Mouse (Mus musculus): ENCODE data around the gene Nln. TPM values are rescaled to one million over a fixed set of nuclear protein-coding genes. Genes with fewer than 3 reads are reported as not detected.

The Nln gene
- polyA plus RNA-seq, 1 experiment from 2014 or later: 21.5 TPM

DNA sequence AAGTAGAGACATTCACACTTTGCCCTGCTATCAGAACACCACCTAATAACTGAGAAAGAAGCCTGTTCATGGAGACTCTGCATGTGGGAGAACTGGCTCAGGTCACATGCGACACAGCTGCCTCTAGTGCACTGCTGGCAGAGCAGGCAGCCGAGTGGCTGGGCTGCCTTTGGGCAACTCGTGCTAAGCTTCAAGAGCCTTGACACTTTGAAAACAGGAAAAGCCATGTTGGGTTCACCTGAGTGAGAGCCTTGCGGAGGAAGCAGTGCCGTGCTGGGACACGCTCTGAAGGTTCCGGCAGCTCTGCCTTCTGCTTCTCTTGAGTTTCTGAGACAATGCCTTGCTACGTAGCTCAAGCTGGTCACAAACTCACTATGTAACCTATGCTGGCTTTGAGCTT lies 66.7 kb downstream of the Nln start:
- H3K27ac ChIP-seq (replicated peaks; ENCODE audit: low read depth, low read length): no peak overlapping the region
- no peak overlapping the region for H3K9ac ChIP-seq (ENCODE audit: low read depth, low read length)
- no peaks in the 10 kb centered on the region for H3K9me3 ChIP-seq (ENCODE audit: control insufficient read depth, low read length)
- no peak for DNase-seq (ENCODE audit: low spot score)
- H3K4me2 ChIP-seq (ENCODE audit: low read depth, low read length): no peak overlapping the region
- peaks cover 13% of the 10 kb centered on the region; the same call in 1 of the 2 replicates for H3K4me1 ChIP-seq (ENCODE audit: control insufficient read depth, insufficient read depth, low read length)
- H3K36me3 ChIP-seq (ENCODE audit: control insufficient read depth, insufficient read depth, low read length): no peaks in the 10 kb centered on the region
- no peak overlapping the region for H3K4me3 ChIP-seq (ENCODE audit: low read depth, low read length)
- 81% methylated on average over 8 of the region's 8 CpGs for WGBS
- ATAC-seq (ENCODE audit: low read depth): no peak
- no peaks in the 10 kb centered on the region for H3K27me3 ChIP-seq (replicated peaks; ENCODE audit: control insufficient read depth, insufficient read depth, low read length)

DNA sequence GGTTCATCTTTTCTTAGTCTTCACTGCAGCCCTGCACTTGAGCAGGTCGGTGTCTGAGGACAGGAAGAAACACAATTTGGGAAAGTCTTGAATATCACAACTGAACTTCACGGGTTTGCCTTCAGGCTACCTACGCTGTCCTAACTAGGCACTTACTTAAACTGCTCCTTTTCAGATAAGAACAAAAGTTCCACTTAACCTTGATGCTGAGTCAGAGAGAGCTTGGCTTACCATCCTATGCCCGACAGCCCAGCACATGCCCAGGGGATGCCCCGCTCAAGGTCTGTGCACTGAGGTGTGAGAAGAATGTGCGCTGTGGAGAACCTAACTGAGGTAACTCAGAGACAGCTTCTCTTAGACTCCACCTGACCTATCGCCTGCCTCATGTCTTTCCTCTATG lies 67.9 kb downstream of the Nln start:
- Histone ChIP-seq H3K4me3 (ENCODE audit: low read depth, low read length) (no peak overlapping the region), H3K9ac (ENCODE audit: low read depth, low read length) (no peak overlapping the region), H3K27me3 (replicated peaks; ENCODE audit: control insufficient read depth, insufficient read depth, low read length) (no peaks in the 10 kb centered on the region), H3K4me1 (ENCODE audit: control insufficient read depth, insufficient read depth, low read length) (peaks cover 24% of the 10 kb centered on the region), H3K36me3 (ENCODE audit: control insufficient read depth, insufficient read depth, low read length) (no peaks in the 10 kb centered on the region), H3K27ac (replicated peaks; ENCODE audit: low read depth, low read length) (no peak overlapping the region), H3K4me2 (ENCODE audit: low read depth, low read length) (no peak overlapping the region), H3K9me3 (ENCODE audit: control insufficient read depth, low read length) (no peaks in the 10 kb centered on the region)
- DNase-seq (ENCODE audit: low spot score) (no peak), ATAC-seq (ENCODE audit: low read depth) (no peak)
- WGBS: 90% methylated on average over 7 of the region's 7 CpGs

DNA sequence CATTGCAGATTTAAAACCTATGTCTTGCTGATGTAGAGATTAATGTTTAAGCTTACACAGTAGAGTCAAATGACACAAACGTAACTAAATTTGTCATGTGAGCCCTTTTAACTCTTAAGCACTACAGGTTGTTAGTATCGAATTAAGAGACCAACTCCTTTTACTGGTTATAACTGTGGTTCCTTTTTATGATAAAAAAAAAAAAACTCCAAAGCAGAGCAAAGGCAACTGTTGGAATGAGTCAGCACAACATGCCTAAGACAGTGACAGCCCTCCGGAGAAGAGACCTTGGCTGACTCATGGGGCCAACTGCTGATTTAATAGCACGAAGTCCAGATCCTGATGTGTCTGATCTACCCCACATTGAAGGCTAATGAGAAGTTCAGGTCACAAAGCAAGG lies 68.5 kb downstream of the Nln start:
- Histone ChIP-seq H3K4me3 (ENCODE audit: low read depth, low read length) (no peak overlapping the region), H3K27ac (replicated peaks; ENCODE audit: low read depth, low read length) (no peak overlapping the region), H3K27me3 (replicated peaks; ENCODE audit: control insufficient read depth, insufficient read depth, low read length) (no peaks in the 10 kb centered on the region), H3K36me3 (ENCODE audit: control insufficient read depth, insufficient read depth, low read length) (no peaks in the 10 kb centered on the region), H3K9me3 (ENCODE audit: control insufficient read depth, low read length) (no peaks in the 10 kb centered on the region), H3K4me1 (ENCODE audit: control insufficient read depth, insufficient read depth, low read length) (peaks cover 29% of the 10 kb centered on the region), H3K4me2 (ENCODE audit: low read depth, low read length) (no peak overlapping the region), H3K9ac (ENCODE audit: low read depth, low read length) (no peak overlapping the region)
- DNase-seq (ENCODE audit: low spot score) (no peak), ATAC-seq (ENCODE audit: low read depth) (no peak)
- 67% methylated on average over 4 of the region's 4 CpGs for WGBS

DNA sequence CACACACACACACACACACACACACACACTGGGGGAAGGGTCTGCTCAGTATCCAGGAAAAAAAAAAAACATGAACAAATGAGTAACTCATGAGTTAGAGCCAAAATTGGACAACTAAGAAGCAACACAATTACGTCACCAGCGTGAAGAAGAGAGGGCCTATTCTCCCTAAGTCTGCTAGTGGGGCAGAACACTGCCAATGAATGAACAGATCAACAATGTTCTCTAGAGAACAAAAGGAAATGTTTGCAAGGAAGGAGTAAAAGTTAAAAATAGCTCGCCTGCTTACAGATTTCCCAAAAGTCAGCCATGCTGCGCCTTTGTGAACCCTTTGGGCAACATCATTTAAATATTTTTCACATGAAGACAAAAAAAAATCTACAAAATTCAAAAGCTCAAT lies 69.6 kb downstream of the Nln start:
- WGBS: 61% methylated on average over 4 of the region's 4 CpGs
- Histone ChIP-seq H3K4me3 (ENCODE audit: low read depth, low read length) (no peak overlapping the region), H3K27me3 (replicated peaks; ENCODE audit: control insufficient read depth, insufficient read depth, low read length) (no peaks in the 10 kb centered on the region), H3K36me3 (ENCODE audit: control insufficient read depth, insufficient read depth, low read length) (no peaks in the 10 kb centered on the region), H3K9me3 (ENCODE audit: control insufficient read depth, low read length) (no peaks in the 10 kb centered on the region), H3K27ac (replicated peaks; ENCODE audit: low read depth, low read length) (no peak overlapping the region; the same call in 1 of the 2 replicates), H3K4me2 (ENCODE audit: low read depth, low read length) (no peak overlapping the region), H3K4me1 (ENCODE audit: control insufficient read depth, insufficient read depth, low read length) (peaks cover 38% of the 10 kb centered on the region), H3K9ac (ENCODE audit: low read depth, low read length) (no peak overlapping the region)
- peak; percentile 70 for DNase-seq (ENCODE audit: low spot score)
- ATAC-seq (ENCODE audit: low read depth): no peak

DNA sequence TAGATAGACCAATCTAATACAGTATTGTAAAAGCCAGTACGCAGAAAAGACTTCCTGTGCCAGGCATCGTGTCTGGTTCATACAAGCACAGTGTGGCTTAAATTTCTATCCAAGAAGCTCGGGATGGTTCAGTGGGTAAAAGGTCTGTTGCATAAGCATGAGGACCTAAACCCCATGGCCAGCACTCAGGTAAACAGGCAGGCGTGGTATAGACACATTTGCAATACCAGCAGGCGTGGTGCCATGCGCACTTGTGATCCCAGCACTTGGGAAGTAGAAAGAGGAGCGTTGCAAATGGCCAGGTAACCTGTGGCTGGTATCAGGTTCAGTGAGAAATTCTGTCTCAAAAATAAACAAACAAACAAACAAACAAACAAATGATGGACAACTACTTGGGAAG lies 70.5 kb downstream of the Nln start:
- ATAC-seq (ENCODE audit: low read depth): no peak
- peaks cover 47% of the 10 kb centered on the region for H3K4me1 ChIP-seq (ENCODE audit: control insufficient read depth, insufficient read depth, low read length)
- H3K9ac ChIP-seq (ENCODE audit: low read depth, low read length): no peak overlapping the region
- no peak overlapping the region for H3K4me3 ChIP-seq (ENCODE audit: low read depth, low read length)
- no peaks in the 10 kb centered on the region for H3K27me3 ChIP-seq (replicated peaks; ENCODE audit: control insufficient read depth, insufficient read depth, low read length)
- no peak overlapping the region for H3K4me2 ChIP-seq (ENCODE audit: low read depth, low read length)
- WGBS: 93% methylated on average over 7 of the region's 7 CpGs
- no peaks in the 10 kb centered on the region for H3K36me3 ChIP-seq (ENCODE audit: control insufficient read depth, insufficient read depth, low read length)
- H3K27ac ChIP-seq (replicated peaks; ENCODE audit: low read depth, low read length): no peak overlapping the region
- no peaks in the 10 kb centered on the region for H3K9me3 ChIP-seq (ENCODE audit: control insufficient read depth, low read length)
- no peak for DNase-seq (ENCODE audit: low spot score)

DNA sequence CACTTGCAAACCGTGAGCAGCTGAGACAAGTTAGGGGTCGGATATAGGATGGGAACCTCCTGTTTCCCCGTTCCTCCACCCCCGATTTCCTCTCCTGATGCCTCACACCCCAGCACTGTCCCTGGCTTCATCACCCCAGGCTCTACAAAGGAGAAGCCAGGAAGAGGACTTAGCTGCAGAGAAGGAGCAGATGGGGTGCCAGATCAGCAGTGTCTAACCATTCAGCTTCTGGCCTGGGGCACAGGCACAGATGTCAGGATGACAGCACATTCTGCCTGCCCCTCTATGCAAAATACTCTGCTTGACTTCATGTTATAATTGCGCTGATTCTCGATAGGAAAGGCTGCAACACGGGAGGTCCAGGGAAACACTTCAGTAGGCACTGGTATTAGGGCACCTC lies 71.1 kb downstream of the Nln start:
- peak overlapping the region; percentile 13 for H3K27ac ChIP-seq (replicated peaks; ENCODE audit: low read depth, low read length)
- H3K4me1 ChIP-seq (ENCODE audit: control insufficient read depth, insufficient read depth, low read length): peaks cover 47% of the 10 kb centered on the region
- no peak overlapping the region for H3K4me3 ChIP-seq (ENCODE audit: low read depth, low read length)
- no peaks in the 10 kb centered on the region for H3K9me3 ChIP-seq (ENCODE audit: control insufficient read depth, low read length)
- no peak for DNase-seq (ENCODE audit: low spot score)
- no peaks in the 10 kb centered on the region for H3K36me3 ChIP-seq (ENCODE audit: control insufficient read depth, insufficient read depth, low read length)
- 51% methylated on average over 7 of the region's 7 CpGs for WGBS
- no peak overlapping the region for H3K4me2 ChIP-seq (ENCODE audit: low read depth, low read length)
- no peak overlapping the region for H3K9ac ChIP-seq (ENCODE audit: low read depth, low read length)
- no peaks in the 10 kb centered on the region for H3K27me3 ChIP-seq (replicated peaks; ENCODE audit: control insufficient read depth, insufficient read depth, low read length)
- no peak for ATAC-seq (ENCODE audit: low read depth)

DNA sequence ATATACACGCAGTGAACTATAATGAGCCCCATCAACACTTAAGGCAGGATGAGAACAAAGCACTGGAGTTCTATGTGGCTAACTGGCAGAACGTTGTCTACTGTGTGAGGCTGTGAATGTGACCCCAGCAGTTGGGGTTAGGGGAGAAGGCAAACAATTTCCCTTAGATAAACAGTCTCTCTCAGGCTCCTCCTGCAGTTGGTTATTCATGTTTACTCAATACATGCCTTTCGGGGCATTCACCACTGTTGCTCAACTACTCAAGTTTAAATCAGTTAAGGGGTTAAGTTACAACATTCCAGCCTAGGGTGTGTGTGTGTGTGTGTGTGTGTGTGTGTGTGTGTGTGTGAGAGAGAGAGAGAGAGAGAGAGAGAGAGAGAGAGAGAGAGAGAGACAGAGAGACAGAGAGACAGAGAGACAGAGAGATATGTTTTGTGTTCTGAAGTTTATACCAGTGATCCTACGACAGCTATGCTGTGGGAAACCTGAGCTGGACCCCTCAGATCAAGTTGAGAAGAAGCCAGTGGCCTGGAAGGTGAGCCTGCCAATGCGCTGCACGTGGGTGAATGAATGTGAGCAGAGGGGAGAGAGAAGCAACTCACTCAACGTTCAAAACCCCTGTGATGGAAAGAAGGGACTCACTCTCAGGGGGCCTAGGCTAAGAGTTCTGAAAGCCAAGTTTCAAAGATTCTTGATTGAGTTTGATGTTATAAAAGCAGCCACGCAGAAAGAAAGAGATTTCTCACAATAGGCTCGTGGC lies 71.7 kb downstream of the Nln start:
- Histone ChIP-seq H3K9me3 (ENCODE audit: control insufficient read depth, low read length) (no peaks in the 10 kb centered on the region), H3K4me1 (ENCODE audit: control insufficient read depth, insufficient read depth, low read length) (peaks cover 53% of the 10 kb centered on the region), H3K9ac (ENCODE audit: low read depth, low read length) (no peak overlapping the region), H3K4me2 (ENCODE audit: low read depth, low read length) (no peak overlapping the region), H3K4me3 (ENCODE audit: low read depth, low read length) (no peak overlapping the region), H3K36me3 (ENCODE audit: control insufficient read depth, insufficient read depth, low read length) (no peaks in the 10 kb centered on the region), H3K27me3 (replicated peaks; ENCODE audit: control insufficient read depth, insufficient read depth, low read length) (no peaks in the 10 kb centered on the region), H3K27ac (replicated peaks; ENCODE audit: low read depth, low read length) (peak overlapping the region; percentile 24; the same call in 1 of the 2 replicates)
- 26% methylated on average over 9 of the region's 9 CpGs for WGBS
- peak; percentile 20; the same call in 1 of the 2 replicates for ATAC-seq (ENCODE audit: low read depth)
- DNase-seq (ENCODE audit: low spot score): peak; percentile 70

DNA sequence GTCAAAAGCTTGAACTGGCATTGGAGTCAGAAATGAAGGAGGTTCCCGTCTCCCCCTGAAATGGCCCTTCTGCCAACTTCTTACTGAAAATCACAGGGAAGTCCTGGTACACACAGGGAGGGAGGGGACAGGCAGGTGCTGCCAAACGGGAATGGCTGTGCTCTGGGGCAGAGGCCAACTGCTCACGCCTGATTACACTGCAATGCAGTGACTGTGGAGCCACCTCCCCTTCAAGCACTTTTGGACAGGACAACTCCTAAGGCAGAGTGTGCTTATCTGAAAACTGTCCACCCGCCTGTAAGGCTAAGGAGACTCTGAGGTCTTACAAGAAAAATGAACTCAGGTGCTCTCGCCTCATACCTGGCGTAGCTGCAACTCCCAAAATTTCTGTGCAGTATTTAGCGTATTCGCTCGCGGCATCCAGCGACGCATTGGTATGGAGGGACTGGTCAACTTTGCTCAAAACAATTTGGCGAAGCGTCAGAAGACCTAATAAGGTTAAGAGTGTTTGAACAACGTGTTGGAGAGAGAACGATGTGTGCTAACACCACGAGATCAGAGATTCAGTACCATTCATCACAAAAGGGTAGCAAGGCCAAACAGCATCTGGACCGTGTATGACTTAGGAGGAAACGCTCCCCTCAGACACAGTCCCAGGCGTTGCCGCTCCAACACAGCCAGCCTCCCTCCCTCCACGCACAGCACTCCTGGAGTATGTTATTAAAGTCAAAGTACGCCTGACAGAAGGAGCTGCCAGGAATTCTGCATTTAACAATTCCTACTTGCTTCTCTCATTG lies 72.7 kb downstream of the Nln start:
- Histone ChIP-seq H3K27me3 (replicated peaks; ENCODE audit: control insufficient read depth, insufficient read depth, low read length) (no peaks in the 10 kb centered on the region), H3K9me3 (ENCODE audit: control insufficient read depth, low read length) (no peaks in the 10 kb centered on the region), H3K4me3 (ENCODE audit: low read depth, low read length) (no peak overlapping the region), H3K4me1 (ENCODE audit: control insufficient read depth, insufficient read depth, low read length) (peaks cover 63% of the 10 kb centered on the region), H3K27ac (replicated peaks; ENCODE audit: low read depth, low read length) (peak overlapping the region; percentile 24), H3K9ac (ENCODE audit: low read depth, low read length) (no peak overlapping the region), H3K36me3 (ENCODE audit: control insufficient read depth, insufficient read depth, low read length) (no peaks in the 10 kb centered on the region), H3K4me2 (ENCODE audit: low read depth, low read length) (peak overlapping the region; percentile 13; the same call in 1 of the 2 replicates)
- WGBS: 70% methylated on average over 23 of the region's 23 CpGs
- ATAC-seq (ENCODE audit: low read depth): peak; percentile 34; the same call in 1 of the 2 replicates
- peak; percentile 48 for DNase-seq (ENCODE audit: low spot score)

Measured in embryonic facial prominence, embryonic 14.5 days (tissue).